Mouse (Mus musculus): ENCODE data around the gene Dcakd. TPM values are rescaled to one million over a fixed set of nuclear protein-coding genes. Genes with fewer than 3 reads are reported as not detected.

Gene Dcakd
- polyA plus RNA-seq, 1 experiment, result 57.4 TPM

DNA sequence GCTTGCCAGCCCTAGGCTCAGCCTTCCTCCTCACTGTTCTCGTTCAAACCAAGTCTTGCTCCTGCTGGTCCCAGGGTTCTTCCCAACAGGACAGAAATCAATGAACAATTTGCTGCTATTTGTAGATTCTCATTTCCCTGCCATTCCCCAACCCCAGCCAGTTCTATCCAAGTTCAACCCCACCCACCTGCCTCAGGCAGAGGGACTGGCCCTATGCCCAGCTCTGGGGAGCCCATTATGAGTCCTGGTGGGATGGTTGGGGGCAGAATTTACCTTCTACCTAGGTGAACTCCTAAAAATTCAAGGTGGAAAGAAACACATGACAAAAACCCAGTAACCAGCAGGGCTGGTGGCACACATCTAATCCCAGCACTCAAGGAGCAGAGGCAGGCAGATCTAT, 55.8 kb downstream of the Dcakd start:
- no peak overlapping the region for H3K27ac ChIP-seq (ENCODE audit: insufficient read depth, low read length)
- TF ChIP-seq POLR2A (IDR thresholded peaks at IDR 0.05; ENCODE audit: extremely low read depth, insufficient read depth, low read length), result no peak
- TF ChIP-seq CTCF (IDR thresholded peaks at IDR 0.05; ENCODE audit: extremely low read depth, insufficient read depth, low read length), result no peak
- H3K4me3 ChIP-seq (ENCODE audit: insufficient read depth, low read length), result no peak overlapping the region

DNA sequence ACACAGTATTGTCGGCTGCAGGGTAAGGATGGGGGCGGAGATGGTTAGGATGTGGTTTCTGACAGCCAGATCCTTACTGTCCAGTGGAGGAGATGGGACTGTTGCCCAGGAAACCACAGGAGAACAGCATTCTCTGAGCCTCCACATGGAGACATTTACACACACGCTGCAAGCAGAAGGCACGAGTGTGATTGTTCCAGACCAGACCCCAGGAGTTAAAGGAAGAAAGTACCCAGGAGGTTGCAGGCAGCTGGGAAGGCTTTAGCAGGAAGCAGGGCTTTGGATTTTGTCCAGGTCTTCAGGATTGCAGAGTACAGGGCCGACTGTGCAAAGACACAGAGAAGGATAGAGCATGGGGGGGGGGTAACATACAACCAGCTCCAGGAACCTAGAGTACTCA, 56.5 kb downstream of the Dcakd start:
- Histone ChIP-seq H3K27ac (ENCODE audit: insufficient read depth, low read length) (no peak overlapping the region), H3K4me3 (ENCODE audit: insufficient read depth, low read length) (no peak overlapping the region), H3K4me1 (ENCODE audit: control insufficient read depth, insufficient read depth, low read length) (no peaks in the 10 kb centered on the region)
- TF ChIP-seq CTCF (IDR thresholded peaks at IDR 0.05; ENCODE audit: extremely low read depth, insufficient read depth, low read length), result no peak
- no peak for TF ChIP-seq POLR2A (IDR thresholded peaks at IDR 0.05; ENCODE audit: extremely low read depth, insufficient read depth, low read length)

More for the DNA sequence above, 55.8 kb downstream of the Dcakd start:
- H3K4me1 ChIP-seq (ENCODE audit: control insufficient read depth, insufficient read depth, low read length), result no peaks in the 10 kb centered on the region

- Histone ChIP-seq H3K4me1 (ENCODE audit: control insufficient read depth, insufficient read depth, low read length) (no peaks in the 10 kb centered on the region), H3K27ac (ENCODE audit: insufficient read depth, low read length) (no peak overlapping the region), H3K4me3 (ENCODE audit: insufficient read depth, low read length) (no peak overlapping the region)
- no peak for TF ChIP-seq POLR2A (IDR thresholded peaks at IDR 0.05; ENCODE audit: extremely low read depth, insufficient read depth, low read length)
- no peak for TF ChIP-seq CTCF (IDR thresholded peaks at IDR 0.05; ENCODE audit: extremely low read depth, insufficient read depth, low read length)
Measured at GRCm38 (mm10) chr11:102964547-102965091, 63.5 kb downstream of the Dcakd start.

GRCm38 (mm10) chr11:102963855-102964546, 64.1 kb downstream of the Dcakd start:
- Histone ChIP-seq H3K4me3 (ENCODE audit: insufficient read depth, low read length) (no peak overlapping the region), H3K27ac (ENCODE audit: insufficient read depth, low read length) (no peak overlapping the region), H3K4me1 (ENCODE audit: control insufficient read depth, insufficient read depth, low read length) (no peaks in the 10 kb centered on the region)
- TF ChIP-seq CTCF (IDR thresholded peaks at IDR 0.05; ENCODE audit: extremely low read depth, insufficient read depth, low read length), result no peak
- no peak for TF ChIP-seq POLR2A (IDR thresholded peaks at IDR 0.05; ENCODE audit: extremely low read depth, insufficient read depth, low read length)

DNA sequence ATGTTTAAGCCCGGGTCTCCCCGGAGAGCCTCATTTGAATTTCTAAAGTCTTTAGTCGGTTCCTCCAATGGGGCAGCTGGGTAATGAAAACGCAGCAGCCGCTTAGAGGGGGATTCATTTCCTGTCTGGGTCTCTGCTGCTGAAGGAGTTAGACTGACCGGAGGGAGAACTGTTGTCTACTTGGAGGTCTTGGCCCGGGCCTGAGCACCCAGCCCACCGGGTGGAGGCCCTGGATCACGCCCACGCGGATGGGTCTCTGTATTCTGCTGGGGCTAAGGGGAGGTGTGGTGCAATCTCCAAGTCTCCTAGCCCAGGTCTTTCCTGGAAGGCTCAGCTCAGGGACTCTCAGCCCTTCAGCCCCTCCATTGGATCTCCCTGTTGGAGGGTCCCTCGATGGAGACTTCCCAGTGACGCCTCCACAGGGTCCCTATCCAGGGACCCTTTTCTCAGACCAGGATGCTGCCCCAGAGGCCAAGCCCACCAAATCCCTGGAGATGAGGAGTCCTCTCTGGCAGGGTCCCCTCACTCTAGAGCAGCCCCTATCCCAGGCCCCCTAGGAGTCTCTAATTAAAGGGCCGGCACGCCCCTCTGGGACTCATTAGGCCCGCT, 64.8 kb downstream of the Dcakd start:
- TF ChIP-seq CTCF (IDR thresholded peaks at IDR 0.05; ENCODE audit: extremely low read depth, insufficient read depth, low read length), result no peak
- no peak for TF ChIP-seq POLR2A (IDR thresholded peaks at IDR 0.05; ENCODE audit: extremely low read depth, insufficient read depth, low read length)
- Histone ChIP-seq H3K27ac (ENCODE audit: insufficient read depth, low read length) (no peak overlapping the region), H3K4me1 (ENCODE audit: control insufficient read depth, insufficient read depth, low read length) (no peaks in the 10 kb centered on the region), H3K4me3 (ENCODE audit: insufficient read depth, low read length) (no peak overlapping the region)

GRCm38 (mm10) chr11:102962861-102963245, 65.3 kb downstream of the Dcakd start:
- no peak overlapping the region for H3K27ac ChIP-seq (ENCODE audit: insufficient read depth, low read length)
- H3K4me1 ChIP-seq (ENCODE audit: control insufficient read depth, insufficient read depth, low read length), result no peaks in the 10 kb centered on the region
- TF ChIP-seq POLR2A (IDR thresholded peaks at IDR 0.05; ENCODE audit: extremely low read depth, insufficient read depth, low read length), result no peak
- no peak for TF ChIP-seq CTCF (IDR thresholded peaks at IDR 0.05; ENCODE audit: extremely low read depth, insufficient read depth, low read length)
- H3K4me3 ChIP-seq (ENCODE audit: insufficient read depth, low read length), result no peak overlapping the region

DNA sequence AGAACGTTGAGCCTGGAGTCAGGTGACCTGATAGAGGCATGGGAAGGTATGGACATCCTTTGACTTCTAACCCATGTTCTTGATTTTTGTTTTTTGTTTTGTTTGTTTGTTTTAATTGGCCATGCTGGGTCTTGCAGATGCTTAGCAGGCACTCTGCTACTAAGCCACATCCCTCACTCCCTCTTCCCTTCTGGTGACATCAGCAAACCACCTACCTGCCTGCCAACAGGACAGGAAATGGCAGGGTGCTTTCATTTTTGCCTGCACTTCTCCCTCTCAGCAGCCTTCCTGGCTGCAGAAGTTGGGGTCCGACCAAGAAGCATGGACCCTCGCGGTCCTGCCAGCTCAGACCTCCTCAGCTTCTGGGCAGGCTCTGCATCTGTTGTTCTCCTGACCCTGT, 67.1 kb downstream of the Dcakd start:
- TF ChIP-seq CTCF (IDR thresholded peaks at IDR 0.05; ENCODE audit: extremely low read depth, insufficient read depth, low read length), result no peak
- TF ChIP-seq POLR2A (IDR thresholded peaks at IDR 0.05; ENCODE audit: extremely low read depth, insufficient read depth, low read length), result no peak
- Histone ChIP-seq H3K4me3 (ENCODE audit: insufficient read depth, low read length) (no peak overlapping the region), H3K4me1 (ENCODE audit: control insufficient read depth, insufficient read depth, low read length) (no peaks in the 10 kb centered on the region), H3K27ac (ENCODE audit: insufficient read depth, low read length) (no peak overlapping the region)

DNA sequence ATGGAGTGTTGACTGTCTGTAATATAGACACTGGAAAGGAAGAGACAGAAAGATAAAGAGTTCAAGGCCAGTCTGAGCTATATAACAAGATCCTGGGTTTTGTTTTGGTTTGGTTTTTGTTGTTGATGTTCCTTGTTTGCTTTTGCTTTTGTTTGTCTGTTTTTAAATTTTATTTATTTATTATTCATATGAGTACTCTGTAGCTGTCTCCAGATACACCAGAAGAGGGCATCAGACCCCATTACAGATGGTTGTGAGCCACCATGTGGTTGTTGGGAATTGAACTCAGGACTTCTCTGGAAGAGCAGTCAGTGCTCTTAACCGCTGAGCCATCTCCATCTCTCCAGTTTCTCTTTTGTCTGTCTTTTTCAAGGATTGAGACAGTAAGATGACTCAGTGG, 69.3 kb downstream of the Dcakd start:
- Histone ChIP-seq H3K4me3 (ENCODE audit: insufficient read depth, low read length) (no peak overlapping the region), H3K27ac (ENCODE audit: insufficient read depth, low read length) (no peak overlapping the region), H3K4me1 (ENCODE audit: control insufficient read depth, insufficient read depth, low read length) (no peaks in the 10 kb centered on the region)
- TF ChIP-seq CTCF (IDR thresholded peaks at IDR 0.05; ENCODE audit: extremely low read depth, insufficient read depth, low read length) (no peak), POLR2A (IDR thresholded peaks at IDR 0.05; ENCODE audit: extremely low read depth, insufficient read depth, low read length) (no peak)

DNA sequence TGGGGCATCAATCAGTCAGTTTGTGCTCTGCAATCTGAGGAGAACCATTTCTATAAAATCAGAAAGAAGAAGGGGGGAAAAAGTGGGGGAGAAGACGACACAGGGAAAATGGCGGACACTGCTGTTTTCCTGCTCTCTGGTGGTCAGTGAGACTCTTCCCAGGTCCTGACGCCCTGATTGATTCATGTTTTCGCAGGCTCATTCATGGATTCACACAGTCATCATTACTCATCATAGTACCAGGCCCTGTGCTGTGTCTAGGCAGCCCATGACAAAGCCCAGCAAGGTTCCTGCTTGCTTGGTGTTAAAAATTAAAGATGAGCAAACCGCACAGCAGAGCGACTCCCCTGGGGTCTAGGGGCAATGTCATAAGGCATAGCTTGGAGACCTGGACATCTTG, 69.7 kb downstream of the Dcakd start:
- no peak overlapping the region for H3K4me3 ChIP-seq (ENCODE audit: insufficient read depth, low read length)
- no peak overlapping the region for H3K27ac ChIP-seq (ENCODE audit: insufficient read depth, low read length)
- no peaks in the 10 kb centered on the region for H3K4me1 ChIP-seq (ENCODE audit: control insufficient read depth, insufficient read depth, low read length)
- TF ChIP-seq POLR2A (IDR thresholded peaks at IDR 0.05; ENCODE audit: extremely low read depth, insufficient read depth, low read length) (no peak), CTCF (IDR thresholded peaks at IDR 0.05; ENCODE audit: extremely low read depth, insufficient read depth, low read length) (no peak)

DNA sequence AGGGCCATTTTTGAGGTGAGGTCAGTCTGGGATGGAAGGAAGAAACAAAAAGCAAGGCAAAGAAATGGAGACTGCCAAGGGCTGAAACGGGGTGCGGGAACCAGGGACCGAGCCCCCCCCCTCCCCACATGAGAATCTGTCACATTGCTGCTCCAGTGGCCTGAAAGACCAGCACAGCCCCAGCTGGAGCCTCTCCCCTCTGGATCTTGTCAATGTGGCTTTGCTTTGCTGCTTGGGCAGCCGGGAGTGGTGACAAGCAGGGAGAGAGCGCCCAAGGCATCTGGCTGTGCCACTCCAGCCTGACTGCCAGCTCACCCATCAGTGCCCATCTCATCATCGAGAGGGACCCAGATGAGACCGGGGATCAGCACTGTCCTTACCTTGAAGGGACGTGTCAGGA, 70.4 kb downstream of the Dcakd start:
- no peak for TF ChIP-seq POLR2A (IDR thresholded peaks at IDR 0.05; ENCODE audit: extremely low read depth, insufficient read depth, low read length)
- no peak for TF ChIP-seq CTCF (IDR thresholded peaks at IDR 0.05; ENCODE audit: extremely low read depth, insufficient read depth, low read length)
- H3K27ac ChIP-seq (ENCODE audit: insufficient read depth, low read length), result no peak overlapping the region
- H3K4me3 ChIP-seq (ENCODE audit: insufficient read depth, low read length), result no peak overlapping the region
- H3K4me1 ChIP-seq (ENCODE audit: control insufficient read depth, insufficient read depth, low read length), result no peaks in the 10 kb centered on the region

Data from cortical plate, adult 2 months (tissue).